Mouse (Mus musculus) myocyte (in vitro differentiated cells): ENCODE measurements around the gene 9130213A22Rik. TPM values are rescaled to one million over a fixed set of nuclear protein-coding genes. Genes with fewer than 3 reads are reported as not detected.

Experiments
- H3K27me3 ChIP-seq: one replicate; pipeline ENCODE4 v1.6.1; 2011; ENCODE audit not compliant: control insufficient read depth, insufficient read depth, insufficient read length
- H3K36me3 ChIP-seq: one replicate; pipeline ENCODE4 v1.6.1; 2011; ENCODE audit not compliant: control insufficient read depth, insufficient read depth
- H3K4me2 ChIP-seq: one replicate; pipeline ENCODE4 v1.6.1; 2011; ENCODE audit warnings: low read depth, control low read depth
- H3K4me3 ChIP-seq: one replicate; pipeline ENCODE4 v1.5.1; 2011; ENCODE audit warnings: mild to moderate bottlenecking, control low read depth, moderate library complexity
- H3K79me2 ChIP-seq: one replicate; pipeline ENCODE4 v1.6.1; 2011; ENCODE audit not compliant: control insufficient read depth, insufficient read depth
- H3ac ChIP-seq: one replicate; pipeline ENCODE4 v1.6.1; 2011; ENCODE audit not compliant: control insufficient read depth, insufficient read length
- CEBPB ChIP-seq: IDR thresholded peaks from 2 replicates; pipeline ENCODE4 v1.6.1; 2011; ENCODE audit warnings: mild to moderate bottlenecking, moderate library complexity; ENCODE audit not compliant: poor library complexity, insufficient read depth, severe bottlenecking
- E2F4 ChIP-seq: IDR thresholded peaks from one replicate; pipeline ENCODE4 v1.6.1; 2011; ENCODE audit warnings: mild to moderate bottlenecking, control low read depth, moderate library complexity; ENCODE audit not compliant: insufficient read depth
- MAX ChIP-seq: IDR thresholded peaks from one replicate; pipeline ENCODE4 v1.6.1; 2011; ENCODE audit warnings: low read depth, mild to moderate bottlenecking, control low read depth
- MYOD1 ChIP-seq, 3 experiments: IDR thresholded peaks; one replicate each; pipeline ENCODE4 v1.6.1; 2011; ENCODE audit warnings: control low read depth in 2 of 3, low read depth in 2 of 3, mild to moderate bottlenecking in 2 of 3, moderate library complexity in 1 of 3; ENCODE audit not compliant: insufficient read length in 2 of 3, control insufficient read depth in 1 of 3
- MYOG ChIP-seq, 3 experiments: IDR thresholded peaks; one replicate each; pipeline ENCODE4 v1.6.1; 2011; ENCODE audit warnings: control low read depth in 2 of 3, low read depth in 2 of 3, mild to moderate bottlenecking in 2 of 3; ENCODE audit not compliant: insufficient read length in 2 of 3, control insufficient read depth in 1 of 3, insufficient read depth in 1 of 3
- POLR2A ChIP-seq: IDR thresholded peaks from one replicate; pipeline ENCODE4 v1.6.1; 2011; ENCODE audit warnings: low read depth, mild to moderate bottlenecking, control low read depth, moderate library complexity; ENCODE audit not compliant: insufficient read length
- POLR2AphosphoS2 ChIP-seq: IDR thresholded peaks from one replicate; pipeline ENCODE4 v1.6.1; 2011; ENCODE audit warnings: low read depth, control low read depth; ENCODE audit not compliant: insufficient read length
- REST ChIP-seq: IDR thresholded peaks from one replicate; pipeline ENCODE4 v1.6.1; 2011; ENCODE audit warnings: mild to moderate bottlenecking, control low read depth, moderate library complexity; ENCODE audit not compliant: insufficient read depth, insufficient read length
- SRF ChIP-seq: IDR thresholded peaks from one replicate; pipeline ENCODE4 v1.6.1; 2011; ENCODE audit warnings: low read depth; ENCODE audit not compliant: control insufficient read depth, insufficient read length
- TCF12 ChIP-seq: IDR thresholded peaks from one replicate; pipeline ENCODE4 v1.6.1; 2011; ENCODE audit warnings: mild to moderate bottlenecking, control low read depth; ENCODE audit not compliant: poor library complexity, insufficient read depth, severe bottlenecking
- TCF3 ChIP-seq: IDR thresholded peaks from one replicate; pipeline ENCODE4 v1.6.1; 2011; ENCODE audit warnings: low read depth, control low read depth; ENCODE audit not compliant: insufficient read length
- USF1 ChIP-seq: IDR thresholded peaks from one replicate; pipeline ENCODE4 v1.6.1; 2011; ENCODE audit warnings: low read depth, mild to moderate bottlenecking, control low read depth, moderate library complexity
- polyA plus RNA-seq: library from polyadenylated mRNA; unstranded; fragments of >200 nt; fragmentation: generic; extraction: Trizol; gene quantifications from one replicate; pipeline ENCODE4 v1.2.1, GENCODE M21; 2012; ENCODE audit warnings: missing spikeins

9130213A22Rik gene
- polyA plus RNA-seq, 1 experiment, result 0.78 TPM

- Histone ChIP-seq H3K27me3 (no peaks in the 10 kb centered on the region), H3K79me2 (no peaks in the 10 kb centered on the region), H3K4me2 (no peak overlapping the region), H3K36me3 (no peaks in the 10 kb centered on the region), H3ac (no peak overlapping the region), H3K4me3 (no peak overlapping the region)
- TF ChIP-seq POLR2AphosphoS2 (no peak), USF1 (no peak), MAX (no peak)
Measured at GRCm38 (mm10) chr11:69114018-69114417, 8.4 kb downstream of the 9130213A22Rik start.

- TF ChIP-seq MAX, result no peak
- TF ChIP-seq TCF3, result no peak
- TF ChIP-seq USF1, result no peak
- TF ChIP-seq SRF, result no peak
- TF ChIP-seq CEBPB, result no peak
- TF ChIP-seq MYOD1 (IDR thresholded peaks at IDR 0.05; ENCODE audit: control insufficient read depth in 1 of 3, insufficient read length in 2 of 3, low read depth in 2 of 3), result no peak
- TF ChIP-seq MYOG (IDR thresholded peaks at IDR 0.05; ENCODE audit: control insufficient read depth in 1 of 3, insufficient read depth in 1 of 3, insufficient read length in 2 of 3, low read depth in 2 of 3), result no peak
- H3K4me2 ChIP-seq, result peak overlapping the region; percentile 69
- peaks cover 6% of the 10 kb centered on the region for H3K36me3 ChIP-seq
- H3K4me3 ChIP-seq, result no peak overlapping the region
- H3ac ChIP-seq, result no peak overlapping the region
- H3K79me2 ChIP-seq, result no peaks in the 10 kb centered on the region
- no peaks in the 10 kb centered on the region for H3K27me3 ChIP-seq
Measured at GRCm38 (mm10) chr11:69111865-69112264, 10.5 kb downstream of the 9130213A22Rik start.

GRCm38 (mm10) chr11:69111051-69111810, 11.2 kb downstream of the 9130213A22Rik start:
- no peak overlapping the region for H3ac ChIP-seq
- no peaks in the 10 kb centered on the region for H3K27me3 ChIP-seq
- no peaks in the 10 kb centered on the region for H3K79me2 ChIP-seq
- peak overlapping the region; percentile 24 for H3K4me3 ChIP-seq
- H3K36me3 ChIP-seq, result peaks cover 6% of the 10 kb centered on the region
- H3K4me2 ChIP-seq, result peak overlapping the region; percentile 69
- TF ChIP-seq TCF3, result no peak
- no peak for TF ChIP-seq SRF
- TF ChIP-seq MYOD1 (IDR thresholded peaks at IDR 0.05; ENCODE audit: control insufficient read depth in 1 of 3, insufficient read length in 2 of 3, low read depth in 2 of 3), result no peak
- no peak for TF ChIP-seq MYOG (IDR thresholded peaks at IDR 0.05; ENCODE audit: control insufficient read depth in 1 of 3, insufficient read depth in 1 of 3, insufficient read length in 2 of 3, low read depth in 2 of 3)
- no peak for TF ChIP-seq E2F4
- no peak for TF ChIP-seq REST
- TF ChIP-seq TCF12, result no peak
- no peak for TF ChIP-seq MAX

- peak overlapping the region; percentile 69 for H3K4me2 ChIP-seq
Measured at GRCm38 (mm10) chr11:69110319-69111046, 11.9 kb downstream of the 9130213A22Rik start.

More at GRCm38 (mm10) chr11:69110319-69111046, 11.9 kb downstream of the 9130213A22Rik start:
- H3K36me3 ChIP-seq, result peaks cover 8% of the 10 kb centered on the region
- no peaks in the 10 kb centered on the region for H3K27me3 ChIP-seq
- H3K4me3 ChIP-seq, result peak overlapping the region; percentile 24
- H3ac ChIP-seq, result no peak overlapping the region
- no peaks in the 10 kb centered on the region for H3K79me2 ChIP-seq
- peak; percentile 23 for TF ChIP-seq POLR2A
- no peak for TF ChIP-seq MYOG (IDR thresholded peaks at IDR 0.05; ENCODE audit: control insufficient read depth in 1 of 3, insufficient read depth in 1 of 3, insufficient read length in 2 of 3, low read depth in 2 of 3)
- peak; percentile 67 for TF ChIP-seq POLR2AphosphoS2
- no peak for TF ChIP-seq REST
- TF ChIP-seq TCF3, result no peak
- TF ChIP-seq CEBPB, result no peak
- no peak for TF ChIP-seq SRF
- TF ChIP-seq E2F4, result peak; percentile 10
- TF ChIP-seq MAX, result no peak
- no peak for TF ChIP-seq USF1
- TF ChIP-seq MYOD1 (IDR thresholded peaks at IDR 0.05; ENCODE audit: control insufficient read depth in 1 of 3, insufficient read length in 2 of 3, low read depth in 2 of 3), result no peak
- no peak for TF ChIP-seq TCF12
